Mouse (Mus musculus) gastrocnemius, postnatal 4 days (tissue): ENCODE results near the gene Hspa12b. TPM values are rescaled to one million over a fixed set of nuclear protein-coding genes. Genes with fewer than 3 reads are reported as not detected.
A peak's percentile ranks its signal among the peaks of the same experiment; 100 is the strongest.

Experiments
- DNase-seq, 2 experiments: peaks; one replicate each; pipeline ENCODE4 v3.0.0; 2021 to 2022; ENCODE audit warnings: low spot score in 2 of 2, mixed read lengths in 2 of 2
- total RNA-seq, 2 experiments: library from RNA; stranded (reverse); gene quantifications; 2 replicates each; pipeline ENCODE4 v1.2.3; 2021

The Hspa12b gene
- total RNA-seq, 2 experiments from 2014 or later: 30.6 to 32.6 TPM

DNA sequence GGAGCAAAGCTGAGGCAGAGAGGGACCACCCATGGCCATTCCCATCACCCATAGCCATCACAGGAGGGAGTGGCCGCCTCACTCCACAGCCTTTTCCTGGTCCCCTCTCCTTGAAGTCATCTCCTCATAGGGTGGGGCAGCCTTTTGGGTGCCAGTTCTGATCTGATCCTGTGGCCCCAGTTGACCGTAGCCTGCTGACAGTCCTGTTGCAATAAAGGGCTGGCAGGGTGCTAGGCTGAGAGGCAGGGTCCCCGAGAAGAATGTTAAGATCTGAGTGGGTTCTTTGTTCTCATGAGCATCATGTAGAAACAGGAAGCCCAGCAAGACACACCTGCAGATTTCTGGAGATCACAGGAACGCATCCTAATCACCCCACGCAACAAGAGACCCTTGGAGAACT lies 1.1 kb downstream of the Hspa12b start:
- DNase-seq: peak in 1 of 2 experiments; percentile 14

DNA sequence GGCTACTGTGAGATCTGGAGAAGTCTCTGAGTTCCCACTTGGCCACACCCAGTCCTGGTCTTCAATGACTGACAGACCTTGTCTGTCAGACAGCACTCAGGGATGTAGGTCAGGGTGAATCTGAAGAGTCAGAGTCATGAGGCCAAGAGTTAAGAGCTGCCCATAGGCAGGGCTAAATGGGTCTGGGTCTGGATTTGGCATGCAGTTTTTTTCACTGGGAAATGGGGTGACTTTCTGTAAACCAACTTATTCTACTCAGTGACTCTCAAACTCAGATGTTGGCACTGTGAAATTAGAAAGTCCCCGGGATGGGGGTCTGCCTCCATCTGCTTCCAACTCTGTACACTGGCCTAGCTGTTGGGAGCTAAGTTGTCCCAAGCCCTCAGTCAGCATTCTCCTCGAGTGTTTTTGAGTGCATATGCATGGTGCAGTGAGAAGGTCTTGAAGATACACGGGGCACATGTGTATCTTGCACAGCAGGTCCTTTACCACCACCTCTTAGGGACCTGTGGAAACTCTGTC lies 1.6 kb downstream of the Hspa12b start:
- peak in 1 of 2 experiments; percentile 13 for DNase-seq

DNA sequence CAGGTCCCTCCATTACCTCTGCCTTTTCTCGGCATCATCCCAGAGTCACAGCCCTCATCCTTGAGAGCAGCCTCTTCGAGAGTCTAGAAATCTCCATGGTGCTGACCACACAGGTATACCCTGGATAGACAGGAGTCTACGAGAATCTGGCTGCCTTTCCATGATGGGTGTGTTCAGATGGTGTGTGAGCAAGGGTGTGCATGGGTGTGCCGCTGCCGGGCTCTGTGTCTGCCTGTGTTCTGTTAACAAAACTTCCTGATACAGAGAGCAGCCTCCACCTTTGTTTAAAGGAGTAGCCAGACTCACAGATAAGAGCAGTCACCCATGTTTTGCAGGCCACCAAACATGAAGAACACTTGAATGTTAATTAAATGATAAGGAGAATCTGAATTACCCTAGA lies 2.8 kb downstream of the Hspa12b start:
- DNase-seq: peak in 1 of 2 experiments; percentile 11

DNA sequence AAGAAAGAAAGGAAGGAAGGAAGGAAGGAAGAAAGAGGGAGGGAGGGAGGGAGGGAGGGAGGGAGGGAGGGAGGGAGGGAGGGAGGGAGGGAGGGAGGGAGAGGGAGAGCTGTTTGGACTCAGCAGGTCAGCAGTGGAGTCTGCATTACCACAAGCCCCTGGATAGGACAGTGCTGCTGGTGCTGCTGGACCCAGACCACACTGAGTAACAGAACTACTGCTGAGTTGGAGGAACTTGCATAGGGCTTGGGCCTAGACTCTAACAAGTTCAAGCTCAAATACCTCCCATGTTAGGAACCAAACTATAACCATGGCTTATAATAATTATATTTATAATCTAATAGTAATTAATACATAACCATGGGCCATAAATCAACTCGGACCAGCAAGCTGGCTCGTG lies 3.8 kb downstream of the Hspa12b start:
- DNase-seq: no peak

DNA sequence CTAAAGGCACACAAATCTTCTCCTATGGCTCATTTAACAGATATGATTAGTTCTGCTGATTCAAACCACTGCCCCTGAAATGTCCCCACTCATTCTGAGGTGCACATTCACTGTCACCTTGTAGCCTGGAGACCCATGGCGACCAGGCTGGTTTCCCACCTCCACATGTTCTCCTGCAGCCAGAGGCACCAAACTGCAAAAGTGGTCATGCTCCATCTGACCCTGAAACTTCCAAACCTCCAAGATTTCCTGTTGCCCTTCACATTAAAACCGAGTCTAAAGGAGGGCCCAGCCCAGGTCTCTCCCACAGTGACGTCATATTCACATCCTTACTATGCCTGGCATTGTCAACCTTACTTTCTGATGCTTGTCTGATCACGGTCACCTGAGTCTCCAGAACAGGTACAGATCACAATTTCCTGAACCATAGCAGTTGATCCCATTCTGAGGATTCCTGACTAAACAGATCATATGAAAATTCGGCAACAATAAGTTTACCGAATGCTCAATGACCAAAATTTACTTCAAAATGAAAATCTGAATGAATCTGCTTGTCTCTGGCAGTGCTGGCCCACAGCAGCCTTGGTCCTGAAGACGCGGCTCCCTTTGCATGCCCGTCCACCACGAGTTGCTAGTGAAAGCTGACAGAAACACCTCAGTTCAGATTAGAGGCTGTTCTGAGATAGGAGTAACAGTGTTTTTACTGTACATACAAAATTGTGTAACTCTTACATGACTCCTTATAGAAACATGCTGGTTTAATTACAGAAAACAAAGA lies 5.2 kb downstream of the Hspa12b start:
- peak in 1 of 2 experiments; percentile 9 for DNase-seq

DNA sequence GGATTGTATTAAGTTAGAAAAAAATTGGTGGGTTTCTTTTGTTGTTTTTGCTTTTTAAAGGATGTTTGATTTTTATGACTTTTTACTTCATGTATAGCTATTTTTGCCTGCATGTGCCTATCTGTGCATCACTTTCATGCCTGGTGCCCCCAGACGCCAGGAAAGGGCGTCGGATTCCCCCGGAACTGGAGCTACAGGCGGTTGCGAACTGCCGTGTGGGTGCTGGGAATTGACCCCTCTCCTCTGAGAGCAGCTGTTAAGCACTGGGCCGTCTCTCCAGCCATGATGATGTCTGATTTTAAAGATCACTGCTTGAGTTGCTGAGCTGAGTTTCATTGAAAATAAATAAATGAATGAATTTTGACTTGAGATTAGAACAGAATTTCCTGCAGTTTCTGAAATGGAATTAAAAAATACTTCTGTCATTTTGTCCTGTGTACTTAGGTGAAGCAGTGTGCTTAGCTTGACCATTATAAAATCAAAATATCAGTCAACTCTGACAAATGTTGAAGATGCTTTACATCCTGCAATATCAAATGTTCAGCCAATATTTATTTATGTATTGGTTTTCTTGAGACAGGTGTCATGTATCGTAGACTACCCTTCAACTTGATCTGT lies 6.0 kb downstream of the Hspa12b start, which contains the start of gene Gm11037:
Gene Gm11037, plus strand, starts transcription at position 568 of the 618 bp plus-strand sequence.
- DNase-seq: peak in 1 of 2 experiments; percentile 5

DNA sequence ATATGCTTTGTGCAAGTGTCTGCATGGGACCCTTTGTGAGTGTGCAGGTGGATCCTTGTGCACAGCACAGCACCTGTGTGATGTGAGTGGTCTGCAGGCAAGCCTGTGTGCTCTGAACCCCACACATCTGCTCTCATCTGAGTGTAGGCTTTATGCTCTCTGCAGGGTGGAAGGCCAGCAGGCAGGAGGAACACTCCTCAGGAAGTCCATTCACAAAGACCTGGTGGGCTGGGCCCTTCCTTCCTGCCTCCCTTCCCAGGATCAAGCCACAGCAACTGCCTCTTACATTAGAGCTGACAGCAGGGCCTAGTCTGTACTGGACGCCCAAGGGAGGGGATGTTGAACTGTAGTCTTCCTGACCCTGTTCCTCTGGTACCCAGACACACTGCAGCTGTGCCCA lies 7.3 kb downstream of the Hspa12b start:
- no peak for DNase-seq

DNA sequence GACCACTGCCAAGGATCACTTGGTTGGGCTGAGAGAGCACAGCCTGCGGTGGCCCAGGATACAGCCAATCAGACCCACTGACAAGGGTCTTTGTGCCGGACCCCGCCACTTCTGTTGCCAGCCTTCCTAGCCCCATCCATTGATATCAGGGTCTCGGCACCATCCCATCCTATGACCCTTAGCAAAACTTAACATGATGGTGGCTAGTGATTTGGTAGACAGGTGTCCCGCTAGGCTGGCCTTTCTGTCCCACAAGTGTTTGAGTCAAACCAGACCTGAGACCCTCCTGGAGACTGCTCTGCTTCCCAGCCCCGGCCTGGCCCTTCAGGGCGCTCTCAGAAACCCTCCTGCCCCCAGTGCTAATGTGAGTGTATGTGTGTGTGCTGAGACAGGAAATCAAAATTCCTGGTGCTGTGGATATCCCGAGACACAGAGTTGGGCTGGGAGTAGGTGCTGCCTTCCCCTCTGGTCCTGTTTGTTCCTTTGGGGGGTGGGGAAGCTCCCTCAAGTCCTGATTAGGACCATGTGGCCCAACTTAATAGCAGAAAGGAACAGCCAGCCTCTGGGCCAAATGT lies 7.8 kb downstream of the Hspa12b start:
- DNase-seq: no peak

DNA sequence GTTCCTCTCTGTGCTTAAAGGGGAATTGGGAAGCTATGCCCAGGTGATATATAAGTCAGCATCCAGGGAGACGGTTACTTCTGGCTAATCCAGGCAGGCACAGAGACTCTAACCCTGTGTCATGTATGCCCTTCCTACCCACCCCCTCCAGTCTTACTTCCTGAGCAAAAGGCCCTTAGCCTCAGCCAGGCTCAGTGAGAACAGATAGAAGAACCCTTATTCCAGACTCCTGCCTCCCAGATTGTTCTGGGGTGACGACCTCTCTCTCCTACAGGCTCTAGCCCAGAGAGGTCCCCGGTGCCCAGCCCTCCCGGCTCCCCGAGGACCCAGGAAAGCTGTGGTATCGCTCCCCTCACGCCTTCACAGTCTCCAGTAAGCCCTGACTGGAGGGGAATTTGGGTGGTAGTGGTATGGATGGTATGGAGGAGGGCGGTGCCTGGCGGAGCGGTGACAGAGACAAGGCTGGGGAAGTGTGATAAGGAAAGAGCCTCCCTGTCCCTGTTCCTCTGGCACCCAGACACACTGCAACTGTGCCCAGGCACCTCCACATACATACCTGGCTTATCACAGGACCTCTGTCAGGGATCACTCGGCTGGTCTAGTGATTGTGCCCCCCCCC lies 8.6 kb downstream of the Hspa12b start:
- DNase-seq: no peak

DNA sequence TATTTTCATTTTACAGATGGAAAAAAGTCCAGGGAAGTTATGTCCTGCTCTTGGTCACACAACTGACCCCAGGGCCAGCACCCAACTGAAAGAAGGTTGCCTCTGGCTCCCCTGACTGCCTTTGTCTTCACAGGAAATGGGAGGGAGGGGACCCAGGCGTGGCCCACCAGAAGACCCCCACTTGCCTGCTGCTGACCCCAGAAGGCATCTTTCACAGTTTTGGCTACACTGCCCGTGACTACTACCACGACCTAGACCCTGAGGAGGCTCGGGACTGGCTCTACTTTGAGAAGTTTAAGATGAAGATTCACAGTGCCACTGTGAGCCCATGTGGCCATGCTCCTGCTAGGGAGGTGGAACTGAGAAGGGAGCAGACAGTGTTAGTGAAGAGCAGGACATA lies 11.2 kb downstream of the Hspa12b start:
- DNase-seq: peak in 1 of 2 experiments; percentile 11

DNA sequence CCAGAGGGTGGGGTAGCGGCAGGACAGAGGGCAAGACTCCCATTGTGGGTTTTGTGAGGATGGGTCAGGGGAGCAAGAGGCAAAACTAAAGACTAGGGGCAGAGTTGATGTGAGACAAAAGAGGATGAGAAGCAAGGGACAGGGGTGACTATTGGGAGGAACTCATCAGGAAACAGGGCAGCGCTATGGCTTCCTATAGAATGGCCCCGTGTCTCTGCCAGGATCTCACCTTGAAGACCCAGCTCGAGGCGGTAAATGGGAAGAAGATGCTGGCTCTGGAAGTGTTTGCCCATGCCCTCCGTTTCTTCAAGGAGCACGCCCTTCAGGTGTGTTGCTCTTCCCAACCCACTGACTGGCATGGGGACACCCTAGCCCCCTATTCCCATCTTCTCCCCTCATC lies 11.7 kb downstream of the Hspa12b start:
- peak in 1 of 2 experiments; percentile 12 for DNase-seq

DNA sequence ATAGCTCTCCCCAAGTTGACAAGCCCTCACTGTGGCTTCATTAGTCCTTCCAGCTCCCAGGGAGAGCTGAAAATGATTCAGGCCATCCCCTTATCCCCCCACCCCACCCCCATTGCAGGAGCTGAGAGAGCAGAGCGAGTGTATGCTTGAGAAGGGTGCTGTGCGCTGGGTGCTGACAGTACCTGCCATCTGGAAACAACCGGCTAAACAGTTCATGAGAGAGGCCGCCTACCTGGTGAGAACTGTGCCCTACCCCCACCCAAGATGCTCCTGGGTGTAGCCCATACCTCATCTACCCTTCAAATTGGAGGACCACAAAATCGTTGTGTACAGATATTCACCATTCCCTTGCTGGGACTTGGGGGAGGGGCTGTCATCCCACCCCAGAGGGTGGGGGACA lies 12.2 kb downstream of the Hspa12b start:
- peak in 1 of 2 experiments; percentile 15 for DNase-seq

DNA sequence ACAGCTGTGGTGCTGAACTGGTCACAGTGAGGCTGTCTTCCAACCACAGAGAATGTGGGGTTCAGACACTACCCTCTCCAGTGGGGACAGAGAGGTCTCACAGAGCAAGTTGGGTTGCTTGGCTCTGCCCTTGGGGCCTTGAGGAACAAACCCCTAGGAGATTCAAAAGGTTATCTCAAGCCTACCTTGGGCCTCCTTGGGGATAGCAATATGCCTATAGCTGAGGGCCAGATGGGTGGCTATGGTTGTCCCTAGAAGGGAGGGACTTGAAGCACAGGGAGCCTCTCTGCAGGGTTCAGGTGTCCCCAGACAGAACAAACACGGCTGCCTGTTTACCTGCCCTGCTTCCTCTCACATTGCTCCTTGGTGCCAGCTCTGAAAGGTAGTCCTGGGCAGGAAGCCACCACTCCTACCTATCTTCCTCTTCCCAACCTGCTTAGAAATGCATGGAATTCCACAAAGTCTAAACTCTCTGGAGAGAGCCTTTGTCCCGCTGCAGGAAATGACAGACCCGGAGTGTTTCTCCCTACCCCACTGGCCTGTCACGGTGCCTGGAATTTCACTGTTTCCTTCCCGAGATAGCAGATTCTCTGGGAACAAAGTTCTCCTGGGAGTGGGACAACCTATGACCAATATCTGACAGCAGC lies 12.9 kb downstream of the Hspa12b start:
- DNase-seq: peak in 1 of 2 experiments; percentile 15

DNA sequence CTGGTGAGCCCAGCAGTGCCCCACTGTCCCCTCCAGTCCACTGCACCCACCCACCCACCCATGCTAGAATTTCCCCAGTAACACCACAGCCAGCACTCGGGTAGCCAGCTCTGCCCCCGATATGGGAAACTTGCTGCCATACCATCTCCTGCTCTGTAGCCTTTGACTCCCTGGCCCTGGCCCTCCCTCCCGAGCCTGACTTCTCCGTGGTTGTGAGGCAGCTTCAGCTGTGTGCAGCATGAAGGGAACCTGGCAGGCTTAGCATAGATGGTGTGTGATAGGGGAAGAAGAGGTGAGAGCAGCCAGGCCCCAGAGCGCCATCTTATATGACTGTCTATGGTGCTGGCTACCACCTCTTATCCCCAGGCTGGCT lies 13.4 kb downstream of the Hspa12b start:
- peak in 1 of 2 experiments; percentile 9 for DNase-seq

DNA sequence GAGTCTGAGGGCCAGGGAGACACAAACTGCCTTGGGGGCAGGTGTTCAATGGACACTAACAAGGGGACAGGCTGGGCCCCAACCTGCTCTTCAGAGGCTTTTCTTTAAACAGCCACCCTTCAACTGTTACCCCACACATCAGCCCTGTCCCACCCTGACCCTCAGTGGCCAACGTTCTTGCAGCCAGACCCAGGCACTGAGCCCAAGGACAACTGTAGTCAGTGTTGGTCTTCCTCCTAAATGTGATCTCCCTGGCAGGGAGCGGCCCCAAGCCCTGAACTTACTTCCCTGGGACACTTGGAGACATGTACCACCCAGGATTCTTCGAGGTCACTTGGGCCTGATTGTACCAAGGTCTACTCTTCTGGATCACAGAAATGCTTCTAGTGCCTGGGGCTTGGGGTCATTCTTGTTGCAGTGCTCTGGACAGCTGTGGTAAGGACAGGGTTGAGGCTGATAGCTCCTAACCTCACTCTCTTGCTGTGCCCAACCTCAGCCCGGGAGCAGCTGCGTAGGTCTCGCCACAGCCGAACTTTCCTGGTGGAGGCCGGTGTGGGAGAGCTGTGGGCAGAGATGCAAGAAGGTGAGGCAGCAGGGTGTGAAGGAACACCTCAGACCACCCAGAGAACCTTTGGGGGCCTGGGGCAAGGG lies 14.4 kb downstream of the Hspa12b start:
- DNase-seq: no peak

DNA sequence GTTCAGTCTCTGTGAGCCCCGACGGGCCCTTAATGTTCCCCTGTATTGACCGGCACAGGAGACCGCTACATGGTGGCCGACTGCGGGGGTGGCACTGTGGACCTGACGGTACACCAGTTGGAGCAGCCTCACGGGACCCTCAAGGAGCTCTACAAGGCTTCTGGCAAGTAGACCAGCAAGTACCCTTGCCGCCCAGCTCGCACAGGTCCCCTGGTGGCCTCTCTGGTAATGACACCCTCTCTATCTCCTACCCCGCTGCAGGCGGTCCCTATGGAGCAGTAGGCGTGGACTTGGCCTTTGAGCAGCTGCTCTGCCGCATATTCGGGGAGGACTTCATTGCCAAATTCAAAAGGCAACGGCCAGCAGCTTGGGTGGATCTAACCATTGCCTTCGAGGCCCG lies 15.5 kb downstream of the Hspa12b start:
- peak; percentile 83 to 90 for DNase-seq

DNA sequence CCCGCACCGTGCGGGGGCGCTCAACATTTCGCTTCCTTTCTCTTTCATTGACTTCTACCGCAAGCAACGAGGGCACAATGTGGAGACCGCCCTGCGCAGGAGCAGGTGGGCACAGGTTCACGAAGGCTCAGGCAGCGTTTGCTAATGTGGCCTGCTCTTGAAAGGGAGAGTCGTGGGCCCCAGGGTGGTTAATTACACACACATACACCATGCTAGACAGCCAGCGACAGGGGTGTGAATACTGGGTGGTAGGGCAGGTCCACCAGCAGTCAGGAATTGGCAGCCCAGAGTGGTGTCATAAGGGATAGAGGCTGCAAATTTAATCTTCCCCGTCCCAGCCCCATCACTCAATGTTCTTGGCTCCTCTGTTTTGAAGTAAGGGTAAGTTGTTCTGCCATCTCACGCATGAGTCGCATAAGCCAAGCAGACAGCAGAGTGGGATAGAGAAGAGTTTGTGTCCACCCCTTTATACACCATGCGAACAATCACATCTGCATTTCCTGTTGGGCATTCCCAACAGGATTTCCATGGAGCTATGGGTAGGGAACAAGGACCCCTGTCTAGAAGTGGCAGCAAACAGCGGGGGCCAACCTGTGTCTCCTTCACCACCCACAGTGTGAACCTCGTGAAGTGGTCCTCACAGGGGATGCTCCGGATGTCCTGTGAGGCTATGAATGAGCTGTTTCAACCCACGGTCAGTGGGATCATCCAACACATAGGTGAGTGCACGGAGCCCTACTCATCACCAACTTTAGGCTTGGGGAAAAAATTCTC lies 16.1 kb downstream of the Hspa12b start:
- DNase-seq: no peak

DNA sequence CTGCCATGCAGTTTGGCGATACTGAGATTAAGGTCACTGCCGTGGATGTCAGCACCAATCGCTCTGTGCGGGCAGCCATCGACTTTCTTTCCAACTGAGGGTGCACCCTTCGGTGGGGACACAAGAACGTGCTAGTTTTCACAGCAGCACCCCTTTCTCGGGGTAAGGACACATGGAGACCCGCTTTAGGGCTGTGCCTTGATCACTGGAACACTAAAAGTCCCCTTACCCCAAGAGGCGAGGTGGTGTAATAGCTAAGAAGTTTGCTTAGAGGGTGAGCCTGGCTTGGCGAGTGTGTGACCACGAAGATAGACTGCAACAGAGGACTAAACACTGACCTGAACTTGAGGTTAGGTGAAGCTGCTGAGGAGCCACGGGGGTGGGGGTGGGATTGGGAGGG lies 18.0 kb downstream of the Hspa12b start:
- no peak for DNase-seq

DNA sequence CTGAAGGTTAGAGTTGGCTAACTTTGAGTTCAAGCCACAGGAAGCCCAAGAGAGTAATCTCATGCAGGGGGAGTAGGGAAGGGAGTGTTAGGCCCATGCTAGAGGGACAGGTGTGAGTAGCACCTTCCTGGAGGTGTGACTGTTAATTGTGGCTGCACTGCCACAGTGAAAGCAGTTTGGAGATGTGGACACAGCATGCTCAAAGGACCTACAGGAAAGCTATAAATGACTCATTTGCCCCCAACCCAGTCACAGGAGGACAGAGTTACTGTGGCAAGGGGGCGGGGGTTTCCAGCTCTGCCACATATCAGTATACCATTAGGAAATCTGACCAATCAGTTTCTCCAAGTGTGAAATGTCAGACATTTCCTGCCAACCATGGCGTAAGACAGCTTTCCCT lies 18.5 kb downstream of the Hspa12b start:
- DNase-seq: no peak
